Mouse (Mus musculus) E14TG2a.4 (cell line): ENCODE measurements around the gene Npcd.

Experiments
- CTCF ChIP-seq: conservative IDR thresholded peaks from 2 replicates; pipeline ENCODE4 v1.5.1; 2014; ENCODE audit warnings: low read length
- NANOG ChIP-seq: IDR thresholded peaks from 2 replicates; pipeline ENCODE4 v1.6.1; 2014; ENCODE audit warnings: borderline replicate concordance, low read length, mixed read lengths
- POU5F1 ChIP-seq: IDR thresholded peaks from 2 replicates; pipeline ENCODE4 v1.6.1; 2014; ENCODE audit warnings: low read length, borderline replicate concordance

DNA sequence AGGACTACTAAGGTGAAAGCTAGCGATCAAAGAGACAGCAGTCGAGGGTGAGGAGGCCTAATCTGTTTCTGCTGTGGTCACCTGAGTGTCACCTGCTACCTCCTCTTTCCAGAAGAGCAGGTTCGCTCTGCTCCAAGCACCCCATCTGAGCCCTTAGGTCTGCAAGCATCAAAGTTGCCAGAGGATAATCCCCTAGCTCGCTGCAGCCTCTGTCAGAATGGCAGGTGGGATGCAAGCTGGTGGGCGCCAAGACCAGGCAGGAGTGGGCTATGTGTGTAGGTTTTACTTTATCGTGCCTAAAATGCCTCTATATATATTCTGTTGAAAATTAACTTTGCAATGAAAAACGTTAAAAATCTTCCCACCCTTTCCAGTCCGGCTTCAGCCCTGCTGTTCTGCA is 28.8 kb downstream of the Npcd start:
- TF ChIP-seq CTCF, result no peak
- no peak for TF ChIP-seq POU5F1
- no peak for TF ChIP-seq NANOG
